Mouse (Mus musculus) layer of hippocampus, adult 11-12 months (tissue): ENCODE measurements around the gene Ints11.

Source experiments
- DNase-seq: peaks from one replicate; pipeline ENCODE4 v3.0.0; 2022; ENCODE audit warnings: low spot score

Gene Ints11

GRCm38 (mm10) chr4:155848434-155849095 is 20.8 kb upstream of the Ints11 start:
- DNase-seq, result no peak

GRCm38 (mm10) chr4:155849391-155849790 is 20.0 kb upstream of the Ints11 start:
- DNase-seq, result no peak

- no peak for DNase-seq
These were observed 19.4 kb upstream of the Ints11 start for GRCm38 (mm10) chr4:155849792-155850451.

DNA sequence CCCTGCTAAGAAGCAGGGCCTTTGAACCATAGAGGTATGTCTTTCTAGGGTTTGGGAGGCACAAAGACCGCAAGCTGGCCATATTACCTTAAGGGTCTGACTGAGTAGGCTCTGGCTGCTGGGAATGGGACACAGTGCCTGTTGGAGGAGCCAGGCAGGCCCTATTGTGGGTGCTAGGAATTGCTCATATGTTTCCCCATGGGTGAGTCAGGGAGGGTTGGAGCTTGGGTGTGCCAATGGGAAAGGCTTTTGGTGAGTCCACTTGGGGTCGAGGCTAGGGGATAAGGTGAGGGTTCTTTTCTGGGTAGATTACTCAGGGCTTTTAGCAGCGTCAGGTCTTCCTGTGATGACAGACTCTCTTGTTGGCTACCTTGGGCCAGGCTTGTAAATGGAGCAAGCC is 18.0 kb upstream of the Ints11 start:
- no peak for DNase-seq

DNA sequence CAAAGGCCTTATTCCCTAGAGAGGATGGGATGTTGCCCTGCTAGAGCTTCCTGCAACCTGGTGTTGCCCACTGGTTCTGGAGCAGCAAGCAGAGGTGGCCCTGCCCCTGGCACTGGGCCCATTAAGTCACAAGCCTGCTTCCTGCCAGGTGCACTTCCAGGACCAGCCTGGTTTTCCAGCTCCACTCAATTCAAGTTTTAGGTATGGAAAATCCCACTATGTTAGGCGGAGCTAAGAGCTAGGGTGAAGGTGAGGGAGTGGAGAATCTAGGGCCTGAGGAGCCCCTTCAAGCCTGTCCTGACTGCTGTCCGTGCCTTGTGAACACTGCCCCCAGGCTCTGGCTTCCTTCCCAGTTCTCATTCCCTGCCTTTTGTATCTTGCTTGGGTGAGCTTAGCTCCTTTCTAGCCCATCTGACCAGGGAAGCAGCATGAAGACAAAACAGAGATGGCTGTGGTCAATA is 17.4 kb upstream of the Ints11 start:
- no peak for DNase-seq

- no peak for DNase-seq
These were observed 15.9 kb upstream of the Ints11 start for GRCm38 (mm10) chr4:155853421-155853820.

DNA sequence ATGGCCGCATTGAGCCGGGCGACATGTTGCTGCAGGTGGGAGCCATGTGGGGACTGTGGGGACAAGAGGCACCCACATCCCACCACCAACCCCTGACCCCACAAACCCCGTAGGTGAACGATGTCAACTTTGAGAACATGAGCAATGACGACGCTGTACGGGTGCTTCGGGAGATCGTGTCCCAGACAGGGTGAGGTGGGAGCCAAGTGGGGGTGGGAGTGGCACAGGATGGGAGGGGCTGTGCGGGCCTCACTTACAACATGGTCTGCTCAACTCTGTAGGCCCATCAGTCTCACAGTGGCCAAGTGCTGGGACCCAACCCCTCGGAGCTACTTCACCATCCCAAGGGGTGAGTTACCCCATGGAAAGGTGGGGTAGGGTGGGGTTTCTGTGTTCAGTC is 14.4 kb upstream of the Ints11 start:
- no peak for DNase-seq

DNA sequence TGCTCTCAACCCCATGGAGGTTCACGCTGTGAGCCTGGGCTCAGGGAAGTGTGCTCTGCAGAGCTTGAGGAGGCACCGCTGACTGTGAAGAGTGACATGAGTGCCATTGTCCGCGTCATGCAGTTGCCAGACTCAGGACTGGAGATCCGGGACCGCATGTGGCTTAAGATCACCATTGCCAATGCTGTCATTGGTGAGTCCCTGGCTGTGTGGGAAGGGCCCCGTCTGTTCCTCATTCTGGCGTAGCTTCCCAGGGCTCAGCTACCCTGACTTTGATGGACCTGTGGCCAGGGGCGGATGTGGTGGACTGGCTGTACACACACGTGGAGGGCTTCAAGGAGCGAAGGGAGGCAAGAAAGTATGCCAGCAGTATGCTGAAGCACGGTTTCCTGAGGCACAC is 13.3 kb upstream of the Ints11 start:
- no peak for DNase-seq

GRCm38 (mm10) chr4:155856881-155857280 is 12.5 kb upstream of the Ints11 start:
- DNase-seq, result no peak

DNA sequence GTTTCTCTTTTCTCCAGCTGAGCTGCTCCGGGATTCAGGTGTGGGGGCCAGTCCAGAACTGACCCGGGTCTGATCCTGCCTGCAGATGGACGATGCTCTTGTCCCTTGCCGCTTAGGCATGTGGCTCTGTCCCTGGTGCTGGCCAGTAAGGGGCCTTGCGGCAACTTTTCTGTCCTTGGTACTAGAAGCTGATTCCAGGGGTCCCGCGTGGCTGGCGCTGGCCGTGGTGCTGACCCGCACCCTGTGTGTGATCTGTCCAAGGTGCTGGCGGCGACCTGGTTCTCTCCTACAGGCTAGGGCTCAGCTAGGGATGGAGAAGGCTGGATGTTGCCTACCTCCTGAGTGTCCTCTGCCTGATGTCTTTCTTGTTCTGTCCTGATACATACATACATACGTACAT is 10.0 kb upstream of the Ints11 start:
- no peak for DNase-seq

DNA sequence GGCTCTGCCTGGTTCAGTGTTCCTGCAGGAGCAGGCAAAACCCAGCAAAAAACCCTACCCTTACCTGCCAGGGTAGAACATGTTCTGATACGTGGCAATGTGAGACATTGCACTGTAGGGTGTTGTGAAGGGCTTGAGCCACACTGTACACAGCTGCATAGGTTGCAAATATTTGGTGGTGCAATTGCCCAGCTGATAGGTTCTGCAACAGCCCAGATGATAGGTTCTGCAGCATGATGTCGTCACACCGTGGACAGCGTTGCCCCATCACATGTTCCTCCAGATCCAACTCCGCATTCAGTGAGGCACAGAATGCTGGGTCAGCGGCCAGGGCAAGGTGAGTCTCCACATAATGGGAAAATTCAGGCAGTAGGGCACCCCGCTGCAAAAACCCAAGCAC is 7.6 kb upstream of the Ints11 start:
- DNase-seq, result no peak

GRCm38 (mm10) chr4:155863001-155863400 is 6.3 kb upstream of the Ints11 start, which contains the start of gene Tas1r3:
Gene Tas1r3 (minus strand): TSS chr4:155863362.
- DNase-seq, result no peak

DNA sequence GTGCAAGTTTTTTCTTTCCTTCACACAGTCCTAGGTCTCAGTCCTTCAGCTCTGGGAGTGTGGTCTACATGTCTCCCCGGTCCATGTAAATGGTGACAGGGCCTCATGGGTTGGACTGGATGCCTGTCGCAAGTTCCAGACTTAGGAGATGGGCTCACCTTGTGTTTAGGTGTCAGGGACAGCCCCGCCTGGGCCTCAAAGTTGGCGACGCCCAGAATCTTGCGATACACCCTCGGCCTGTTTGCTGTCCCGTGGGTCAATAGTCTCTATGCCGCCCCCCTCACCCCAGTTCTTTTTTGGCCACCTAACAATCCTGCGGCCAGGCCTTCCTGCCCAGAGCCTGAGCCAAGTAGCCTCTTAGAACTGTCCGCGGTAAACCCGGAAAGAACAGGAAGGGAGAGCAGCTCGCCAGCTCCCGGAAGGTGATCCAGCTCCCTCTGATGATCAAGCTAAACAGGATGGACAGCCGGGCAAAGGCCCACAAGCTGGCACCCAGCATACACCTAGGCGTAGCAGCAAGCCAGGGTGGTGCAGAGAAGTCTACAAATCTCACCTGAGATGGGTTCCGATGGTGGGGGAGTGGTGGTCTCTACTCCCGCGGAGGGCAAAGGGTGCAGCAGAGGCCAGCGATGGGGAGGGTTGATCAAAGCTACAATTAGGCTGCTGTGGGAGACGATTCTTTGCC is 590 bp upstream of the Ints11 start:
- DNase-seq, result no peak

DNA sequence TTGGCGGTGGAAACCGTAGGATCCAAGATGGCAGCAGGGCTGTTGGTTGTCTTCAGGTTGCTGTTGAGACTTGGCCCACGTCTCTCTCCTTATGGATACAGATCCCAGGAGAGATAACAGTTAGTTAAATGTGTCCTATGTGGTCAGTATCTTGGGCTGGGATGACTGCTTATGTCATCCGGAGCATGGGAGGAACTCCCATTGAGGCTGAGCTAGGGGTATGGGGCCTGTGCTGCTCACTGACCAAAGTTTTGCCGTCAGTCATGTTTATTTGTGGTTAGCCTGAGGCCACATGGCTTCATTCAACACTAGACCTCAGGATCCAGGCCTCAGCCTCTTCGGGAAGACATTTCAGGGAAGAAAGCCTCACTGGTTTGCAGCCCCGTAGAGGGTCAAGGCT is 2.1 kb downstream of the Ints11 start:
- DNase-seq, result no peak

GRCm38 (mm10) chr4:155883587-155883986 is 14.2 kb downstream of the Ints11 start:
- DNase-seq, result no peak

DNA sequence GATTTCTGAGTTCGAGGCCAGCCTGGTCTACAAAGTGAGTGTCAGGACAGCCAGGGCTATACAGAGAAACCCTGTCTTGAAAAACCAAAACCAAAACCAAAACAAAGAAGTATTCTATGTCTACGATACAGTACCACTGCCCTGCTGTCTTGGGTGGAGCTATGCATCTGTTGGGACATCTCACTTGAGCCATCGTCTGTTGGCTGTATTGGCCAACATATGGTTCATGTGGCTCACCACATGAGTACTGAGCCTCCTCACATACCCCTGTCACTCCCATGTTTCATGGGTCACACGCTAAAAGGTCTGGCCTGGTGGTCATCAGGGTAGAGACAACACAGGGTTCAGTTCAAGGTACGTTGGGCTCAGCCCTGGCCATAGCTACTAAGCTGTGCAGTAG is 17.0 kb downstream of the Ints11 start:
- DNase-seq, result no peak

- DNase-seq, result peak; percentile 2
These were observed 18.3 kb downstream of the Ints11 start for GRCm38 (mm10) chr4:155887674-155888073.

GRCm38 (mm10) chr4:155888181-155888580 is 18.8 kb downstream of the Ints11 start:
- peak; percentile 5 for DNase-seq

DNA sequence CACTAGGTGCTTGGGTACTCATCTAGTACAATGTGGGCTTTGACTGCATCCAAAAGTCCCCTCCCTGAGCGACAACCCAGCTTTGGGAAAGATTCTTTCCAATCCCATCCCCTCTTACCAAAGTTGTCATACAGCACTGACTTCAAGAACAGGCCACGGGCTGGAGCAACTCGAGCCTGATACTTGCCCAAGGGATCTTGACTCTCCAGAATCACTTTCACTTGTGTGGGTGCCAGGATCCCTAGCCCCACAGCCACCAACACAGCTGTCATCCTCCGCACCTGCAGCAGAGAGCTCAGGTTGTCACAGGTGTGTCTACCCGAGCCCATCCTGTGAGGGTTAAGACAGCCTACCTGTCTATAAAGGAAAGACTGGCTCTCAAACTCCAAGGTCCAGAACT is 20.0 kb downstream of the Ints11 start:
- DNase-seq, result peak; percentile 2

DNA sequence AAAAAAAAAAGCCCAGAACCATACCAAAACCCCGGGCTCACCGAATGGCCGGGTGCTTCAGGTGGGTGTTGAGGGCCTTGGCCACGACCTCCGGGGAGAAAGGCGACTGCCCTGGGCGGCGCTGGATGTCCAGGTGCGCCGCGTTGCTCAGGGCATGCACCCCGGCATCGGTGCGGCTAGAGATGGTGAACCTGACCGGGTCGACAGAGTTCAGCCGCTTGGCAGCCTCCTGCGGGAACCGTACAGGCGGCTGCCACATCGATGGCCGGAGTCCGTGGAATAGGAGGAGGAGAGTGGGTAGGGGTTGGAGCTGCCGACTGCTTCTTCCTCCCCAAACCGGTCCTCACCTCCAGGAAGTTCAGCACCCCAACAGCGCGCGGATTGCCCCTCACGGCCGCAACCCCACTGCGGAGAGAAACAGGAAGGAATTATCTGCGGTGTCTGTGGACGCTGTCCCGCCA is 21.7 kb downstream of the Ints11 start:
- DNase-seq, result no peak

DNA sequence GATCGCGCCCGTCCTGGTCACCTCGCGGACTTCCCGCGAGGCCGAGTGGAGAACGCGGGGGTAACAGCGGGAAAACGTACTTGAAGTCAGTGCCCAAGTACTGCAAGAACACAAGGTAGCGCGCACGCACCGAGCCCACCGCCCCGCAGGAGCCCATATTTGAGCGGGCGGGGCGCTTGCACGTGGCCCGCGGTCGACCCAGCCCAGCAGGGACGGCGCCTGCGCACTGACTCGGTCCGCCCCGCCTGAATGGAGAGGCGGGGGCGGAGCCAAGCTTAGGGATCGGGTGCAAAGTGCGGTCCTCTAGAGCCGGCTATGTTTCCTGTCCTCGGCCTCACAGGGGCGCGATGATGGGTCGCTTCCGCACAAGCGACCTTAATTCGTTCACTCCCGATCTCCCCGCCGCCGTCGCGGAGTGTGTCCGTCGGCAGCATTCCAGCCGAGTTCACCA is 22.2 kb downstream of the Ints11 start, which contains the start of the genes Pusl1 and Acap3:
TSS of gene Pusl1 (minus strand) at position 231 of the 451 bp plus-strand sequence.
TSS of gene Acap3 (plus strand) at position 272 of the 451 bp plus-strand sequence.
- peak; percentile 98 for DNase-seq

DNA sequence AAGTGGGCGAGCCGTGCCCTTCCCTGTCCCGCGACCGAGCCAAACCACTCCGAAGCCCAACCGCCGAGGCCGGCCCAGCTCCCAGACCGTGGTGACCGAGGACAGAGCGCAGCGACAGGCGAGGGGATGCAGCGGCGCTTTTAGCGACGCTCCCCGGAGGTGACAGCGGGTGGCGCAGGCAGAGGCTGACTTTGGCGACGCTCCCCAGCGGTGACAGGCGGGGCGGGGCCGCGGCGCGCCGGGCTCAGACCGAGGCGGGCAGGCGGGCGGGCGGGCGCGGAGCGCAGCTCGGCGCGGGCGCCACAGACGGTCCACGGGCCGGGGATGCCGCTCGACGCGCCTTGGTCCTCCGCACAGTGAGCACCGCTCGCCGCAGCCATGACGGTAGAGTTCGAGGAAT is 22.7 kb downstream of the Ints11 start:
- peak; percentile 82 for DNase-seq
